Mouse (Mus musculus): Measurements from ENCODE around the gene Rock2.

- TF ChIP-seq CTCF (IDR thresholded peaks at IDR 0.05; ENCODE audit: insufficient read depth, low read depth, low read length) (no peak), POLR2A (IDR thresholded peaks at IDR 0.05; ENCODE audit: insufficient read depth, low read depth, low read length) (no peak)
Observed at GRCm38 (mm10) chr12:16866460-16866859, 28.2 kb upstream of the Rock2 start.
